Mouse (Mus musculus) hindbrain, embryonic 16.5 days (tissue): ENCODE data around the gene Rpl11. TPM values are rescaled to one million over a fixed set of nuclear protein-coding genes. Genes with fewer than 3 reads are reported as not detected.
A peak's percentile ranks its signal among the peaks of the same experiment; 100 is the strongest.
"Not testable (repeated sequence)": the region's sequence is repeated elsewhere in the genome, so short reads cannot be mapped to it uniquely, and the experiment has no call there.

ENCODE experiments used
- ATAC-seq: fragments of 200-750 bp; cut with Nextera tagmentation; 2 replicates; pipeline ENCODE4 v1.8.0; 2017; ENCODE audit warnings: moderate TSS enrichment, moderate library complexity
- H3K27ac ChIP-seq: fragments of 300-500 bp; sonication (generic); 2 replicates; pipeline ENCODE4 v1.5.1; 2014; ENCODE audit warnings: low read depth, mild to moderate bottlenecking, control low read depth, low read length, moderate library complexity
- H3K27me3 ChIP-seq: fragments of 300-500 bp; sonication (generic); replicated peaks from 2 replicates; pipeline ENCODE4 v1.6.1; 2014; ENCODE audit warnings: low read length; ENCODE audit not compliant: control insufficient read depth, insufficient read depth
- H3K36me3 ChIP-seq: fragments of 300-500 bp; sonication (generic); 2 replicates; pipeline ENCODE4 v1.6.1; 2014; ENCODE audit warnings: mild to moderate bottlenecking, low read length, moderate library complexity, mixed read lengths; ENCODE audit not compliant: control insufficient read depth, insufficient read depth
- H3K4me1 ChIP-seq: fragments of 300-500 bp; sonication (generic); 2 replicates; pipeline ENCODE4 v1.6.1; 2014; ENCODE audit warnings: low read depth, low read length; ENCODE audit not compliant: control insufficient read depth, insufficient read depth
- H3K4me2 ChIP-seq: fragments of 300-500 bp; sonication (generic); 2 replicates; pipeline ENCODE4 v1.6.1; 2014; ENCODE audit warnings: mild to moderate bottlenecking, low read length, control low read depth, moderate library complexity
- H3K4me3 ChIP-seq: fragments of 300-500 bp; sonication (generic); 2 replicates; pipeline ENCODE4 v1.5.1; 2014; ENCODE audit warnings: mild to moderate bottlenecking, low read length, control low read depth, moderate library complexity
- H3K9ac ChIP-seq: fragments of 300-500 bp; sonication (generic); 2 replicates; pipeline ENCODE4 v1.6.1; 2014; ENCODE audit warnings: low read depth, mild to moderate bottlenecking, control low read depth, low read length, moderate library complexity
- H3K9me3 ChIP-seq: fragments of 300-500 bp; sonication (generic); 2 replicates; pipeline ENCODE4 v1.6.1; 2014; ENCODE audit warnings: mild to moderate bottlenecking, low read length, moderate library complexity; ENCODE audit not compliant: control insufficient read depth
- WGBS: fragments of 180-500 bp; shearing (Covaris S2); extraction: QIAGEN DNeasy Blood & Tissue Kit; methylation state at CpG from one replicate; pipeline ENCODE4 v1.1.7; 2014; 5-methylcytosine and 5-hydroxymethylcytosine counted together
- polyA plus RNA-seq: library from polyadenylated mRNA; unstranded; fragments of >200 nt; fragmentation: Nextera tagmentation; extraction: Ambion mirVana; gene quantifications from 2 replicates; pipeline ENCODE4 v1.2.1, GENCODE M21; 2015

The Rpl11 gene
- polyA plus RNA-seq, 1 experiment from 2014 or later = 233 TPM

- WGBS = 96% methylated on average over 6 of the region's 6 CpGs
- Histone ChIP-seq H3K27ac (no peak overlapping the region), H3K4me3 (no peak overlapping the region), H3K4me2 (no peak overlapping the region), H3K4me1 (no peaks in the 10 kb centered on the region), H3K36me3 (no peaks in the 10 kb centered on the region), H3K9ac (no peak overlapping the region), H3K9me3 (peaks cover 3% of the 10 kb centered on the region), H3K27me3 (no peaks in the 10 kb centered on the region)
- no peak for ATAC-seq
Measured at GRCm38 (mm10) chr4:135993941-135994340, 59.3 kb downstream of the Rpl11 start.

- ATAC-seq = no peak
- H3K9me3 ChIP-seq = no peaks in the 10 kb centered on the region
- no peaks in the 10 kb centered on the region for H3K27me3 ChIP-seq
- peak overlapping the region; percentile 95 for H3K4me3 ChIP-seq
- peak overlapping the region; percentile 92 for H3K27ac ChIP-seq
- H3K9ac ChIP-seq = peak overlapping the region; percentile 97
- peaks cover 12% of the 10 kb centered on the region for H3K4me1 ChIP-seq
- peak overlapping the region; percentile 94 for H3K4me2 ChIP-seq
- WGBS = 62% methylated on average over 9 of the region's 9 CpGs
- peaks cover 13% of the 10 kb centered on the region for H3K36me3 ChIP-seq
Measured at GRCm38 (mm10) chr4:135987714-135988113, 65.5 kb downstream of the Rpl11 start.

GRCm38 (mm10) chr4:135986943-135987710 lies 66.1 kb downstream of the Rpl11 start, which contains the start of gene Pithd1:
Gene Pithd1, minus strand, starts transcription at chr4:135987264.
- peaks cover 12% of the 10 kb centered on the region for H3K4me1 ChIP-seq
- H3K27me3 ChIP-seq = no peaks in the 10 kb centered on the region
- no peaks in the 10 kb centered on the region for H3K9me3 ChIP-seq
- H3K4me3 ChIP-seq = peak within 1 kb of the TSS; percentile 95
- peak within 1 kb of the TSS; percentile 97 for H3K9ac ChIP-seq
- WGBS = under 1% methylated on average over 79 of the region's 81 CpGs
- H3K27ac ChIP-seq = peak within 1 kb of the TSS; percentile 92
- peaks cover 13% of the 10 kb centered on the region for H3K36me3 ChIP-seq
- peak; percentile 93 for ATAC-seq
- H3K4me2 ChIP-seq = peak within 1 kb of the TSS; percentile 94

- 0 out of 2 replicates have a peak, but pooled peaks have one; percentile 12 for ATAC-seq
Measured at GRCm38 (mm10) chr4:135986301-135986942, 66.8 kb downstream of the Rpl11 start.

GRCm38 (mm10) chr4:135985769-135986168 lies 67.5 kb downstream of the Rpl11 start:
- Histone ChIP-seq H3K4me1 (peaks cover 12% of the 10 kb centered on the region), H3K27me3 (no peaks in the 10 kb centered on the region), H3K4me2 (peak overlapping the region; percentile 94), H3K9ac (no peak overlapping the region), H3K36me3 (peaks cover 15% of the 10 kb centered on the region), H3K27ac (no peak overlapping the region), H3K9me3 (no peaks in the 10 kb centered on the region), H3K4me3 (peak overlapping the region; percentile 95)
- WGBS = 94% methylated on average over 7 of the region's 7 CpGs
- no peak for ATAC-seq

More at GRCm38 (mm10) chr4:135986301-135986942, 66.8 kb downstream of the Rpl11 start:
- 4% methylated on average over 23 of the region's 23 CpGs for WGBS
- peak overlapping the region; percentile 94 for H3K4me2 ChIP-seq
- no peaks in the 10 kb centered on the region for H3K9me3 ChIP-seq
- H3K4me1 ChIP-seq = peaks cover 12% of the 10 kb centered on the region
- H3K36me3 ChIP-seq = peaks cover 13% of the 10 kb centered on the region
- H3K9ac ChIP-seq = peak overlapping the region; percentile 97
- peak overlapping the region; percentile 95 for H3K4me3 ChIP-seq
- peak overlapping the region; percentile 62 for H3K27ac ChIP-seq
- no peaks in the 10 kb centered on the region for H3K27me3 ChIP-seq

- no peak for ATAC-seq
- 94% methylated on average over 5 of the region's 5 CpGs for WGBS
- H3K9me3 ChIP-seq = no peaks in the 10 kb centered on the region
- no peak overlapping the region for H3K9ac ChIP-seq
- peaks cover 12% of the 10 kb centered on the region for H3K4me1 ChIP-seq
- H3K4me2 ChIP-seq = no peak overlapping the region
- H3K36me3 ChIP-seq = peaks cover 15% of the 10 kb centered on the region
- H3K27ac ChIP-seq = no peak overlapping the region
- H3K4me3 ChIP-seq = no peak overlapping the region
- H3K27me3 ChIP-seq = no peaks in the 10 kb centered on the region
Measured at GRCm38 (mm10) chr4:135985193-135985592, 68.0 kb downstream of the Rpl11 start.

GRCm38 (mm10) chr4:135984556-135984955 lies 68.7 kb downstream of the Rpl11 start:
- no peak for ATAC-seq
- Histone ChIP-seq H3K27me3 (no peaks in the 10 kb centered on the region), H3K27ac (no peak overlapping the region), H3K4me3 (no peak overlapping the region), H3K9ac (no peak overlapping the region), H3K36me3 (peaks cover 15% of the 10 kb centered on the region), H3K9me3 (no peaks in the 10 kb centered on the region), H3K4me1 (peaks cover 12% of the 10 kb centered on the region), H3K4me2 (no peak overlapping the region)
- WGBS = 93% methylated on average over 5 of the region's 5 CpGs

GRCm38 (mm10) chr4:135981524-135982063 lies 71.6 kb downstream of the Rpl11 start:
- no peak overlapping the region for H3K4me2 ChIP-seq
- no peak for ATAC-seq
- 71% methylated on average over 7 of the region's 7 CpGs for WGBS
- no peak overlapping the region for H3K9ac ChIP-seq
- H3K4me3 ChIP-seq = no peak overlapping the region
- H3K27ac ChIP-seq = no peak overlapping the region
- peaks cover 8% of the 10 kb centered on the region for H3K4me1 ChIP-seq
- H3K27me3 ChIP-seq = no peaks in the 10 kb centered on the region
- peaks cover 22% of the 10 kb centered on the region for H3K36me3 ChIP-seq
- H3K9me3 ChIP-seq = no peaks in the 10 kb centered on the region

GRCm38 (mm10) chr4:135980223-135980622 lies 73.0 kb downstream of the Rpl11 start:
- peaks cover 26% of the 10 kb centered on the region for H3K36me3 ChIP-seq
- 98% methylated on average over 5 of the region's 5 CpGs for WGBS

More at GRCm38 (mm10) chr4:135980223-135980622, 73.0 kb downstream of the Rpl11 start:
- ATAC-seq, H3K4me1 ChIP-seq, H3K4me2 ChIP-seq, H3K9ac ChIP-seq, H3K27ac ChIP-seq, H3K9me3 ChIP-seq, H3K27me3 ChIP-seq, H3K4me3 ChIP-seq: not testable (repeated sequence)
